Comparison of ENCODE assay signal across 9 mouse cellular contexts in the genomic region with DNA sequence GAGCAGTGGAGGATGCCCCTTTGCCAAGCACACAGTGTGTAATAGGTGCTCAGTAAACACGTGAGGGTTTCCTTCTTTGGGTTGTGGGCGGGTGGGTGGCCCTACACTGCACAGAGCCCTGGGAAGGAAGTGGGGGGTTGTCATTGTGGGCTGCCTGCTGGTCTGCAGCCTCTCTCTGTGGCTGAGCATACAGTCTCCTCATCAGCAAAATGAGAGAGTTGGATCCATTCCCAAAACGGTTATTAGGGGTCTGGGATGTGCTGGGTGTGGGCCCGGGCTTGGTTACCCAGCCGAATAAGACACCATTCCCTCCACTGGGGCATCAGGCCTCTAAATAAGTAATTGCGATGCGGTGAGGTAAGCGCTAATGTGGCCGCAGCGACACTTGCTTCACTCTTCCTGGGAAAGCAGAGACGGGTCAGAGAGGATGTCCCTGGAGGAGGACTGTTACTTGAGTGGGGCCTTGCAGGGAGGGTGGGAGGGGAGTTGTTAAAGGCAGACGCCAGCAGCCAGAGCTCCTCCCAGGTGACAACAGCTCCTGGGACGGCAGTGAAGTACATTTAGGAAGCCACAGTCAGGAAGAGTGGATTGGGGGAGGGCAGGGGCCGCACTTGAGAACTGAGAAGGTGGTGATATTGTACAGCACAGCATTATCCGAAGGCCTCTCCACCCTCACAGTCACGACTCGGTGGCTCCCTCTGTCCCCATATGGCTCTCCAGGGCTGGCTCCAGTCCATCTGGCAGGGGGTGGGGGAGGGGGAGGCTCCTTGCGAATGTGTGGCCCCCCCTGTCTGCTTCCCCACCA. TPM values are rescaled to one million over a fixed set of nuclear protein-coding genes. Genes with fewer than 3 reads are reported as not detected.
DNase-seq lines count a peak whose midpoint lies in the region; ATAC-seq and TF ChIP-seq lines count a peak whose summit lies in the region.
"Had no signal": no experiment of that assay in that cellular context is flagged by ENCODE, and none has a peak within 500 bp of the region (broad histone marks: within the 10 kb centered on the region; RNA-seq: fewer than 3 reads in every experiment).

No protein-coding gene starts in this region.

- peak overlapping the region; percentile 20; the same call in 1 of the 2 replicates for H3K27ac ChIP-seq in gastrocnemius, adult 2 months
- H3K27ac ChIP-seq in embryonic facial prominence, embryonic 14.5 days (replicated peaks; ENCODE audit: low read depth, low read length): no peak overlapping the region
- H3K27ac ChIP-seq in hindbrain, embryonic 16.5 days (ENCODE audit: low read depth, low read length): no peak overlapping the region
- H3K27ac ChIP-seq in neural tube, embryonic 12.5 days: no peak overlapping the region

- H3K4me2 ChIP-seq in embryonic facial prominence, embryonic 14.5 days (ENCODE audit: low read depth, low read length): peak overlapping the region; percentile 8
- H3K4me2 ChIP-seq in hindbrain, embryonic 16.5 days (ENCODE audit: low read length): peak overlapping the region; percentile 24; the same call in 1 of the 2 replicates
- H3K4me2 ChIP-seq in neural tube, embryonic 12.5 days (replicated peaks): peak overlapping the region; percentile 93

- ATAC-seq in embryonic facial prominence, embryonic 14.5 days (ENCODE audit: low read depth): peak; percentile 65
- ATAC-seq in hindbrain, embryonic 16.5 days: no peak; the same call in 1 of the 2 replicates
- no peak for ATAC-seq in neural tube, embryonic 12.5 days (ENCODE audit: low FRiP score, low read depth)

- no peaks in the 10 kb centered on the region for H3K27me3 ChIP-seq in embryonic facial prominence, embryonic 14.5 days (replicated peaks; ENCODE audit: control insufficient read depth, insufficient read depth, low read length)
- no peaks in the 10 kb centered on the region for H3K27me3 ChIP-seq in hindbrain, embryonic 16.5 days (replicated peaks; ENCODE audit: control insufficient read depth, insufficient read depth, low read length)
- 0 out of 2 replicates have a peak, but pooled peaks cover 8% of the 10 kb centered on the region for H3K27me3 ChIP-seq in neural tube, embryonic 12.5 days (replicated peaks)
- H3K27me3 ChIP-seq: CH12.LX had no signal

- DNase-seq in gastrocnemius, adult 2 months: peak; percentile 56
- no peak for DNase-seq in gastrocnemius, postnatal 25 days
- DNase-seq in embryonic facial prominence, embryonic 14.5 days (ENCODE audit: low spot score): peak; percentile 91
- no peak for DNase-seq in layer of hippocampus, adult 11-12 months (ENCODE audit: low spot score)
- no peak for DNase-seq in cerebellum, postnatal 36 days
- DNase-seq in frontal cortex, postnatal 25 days (ENCODE audit: low spot score in 2 of 2): no peak

- no peaks in the 10 kb centered on the region for H3K9me3 ChIP-seq in embryonic facial prominence, embryonic 14.5 days (ENCODE audit: control insufficient read depth, low read length)
- no peaks in the 10 kb centered on the region for H3K9me3 ChIP-seq in hindbrain, embryonic 16.5 days (ENCODE audit: control insufficient read depth, low read length)
- H3K9me3 ChIP-seq in neural tube, embryonic 12.5 days: no peaks in the 10 kb centered on the region

- H3K9ac ChIP-seq in embryonic facial prominence, embryonic 14.5 days (ENCODE audit: low read depth, low read length): no peak overlapping the region
- H3K9ac ChIP-seq in hindbrain, embryonic 16.5 days (ENCODE audit: low read depth, low read length): no peak overlapping the region
- H3K9ac ChIP-seq in neural tube, embryonic 12.5 days: peak overlapping the region; percentile 18; the same call in 1 of the 2 replicates

- H3K4me1 ChIP-seq in embryonic facial prominence, embryonic 14.5 days (ENCODE audit: control insufficient read depth, insufficient read depth, low read length): peaks cover 81% of the 10 kb centered on the region
- H3K4me1 ChIP-seq in hindbrain, embryonic 16.5 days (ENCODE audit: control insufficient read depth, insufficient read depth, low read depth, low read length): peaks cover 86% of the 10 kb centered on the region
- H3K4me1 ChIP-seq in neural tube, embryonic 12.5 days: peaks cover 100% of the 10 kb centered on the region

- H3K36me3 ChIP-seq in embryonic facial prominence, embryonic 14.5 days (ENCODE audit: control insufficient read depth, insufficient read depth, low read length): peaks cover 64% of the 10 kb centered on the region
- H3K36me3 ChIP-seq in hindbrain, embryonic 16.5 days (ENCODE audit: control insufficient read depth, insufficient read depth, low read length): peaks cover 3% of the 10 kb centered on the region; the same call in 1 of the 2 replicates
- peaks cover 40% of the 10 kb centered on the region for H3K36me3 ChIP-seq in neural tube, embryonic 12.5 days

- H3K4me3 ChIP-seq in gastrocnemius, adult 2 months: no peak overlapping the region
- H3K4me3 ChIP-seq in embryonic facial prominence, embryonic 14.5 days (ENCODE audit: low read depth, low read length): no peak overlapping the region
- no peak overlapping the region for H3K4me3 ChIP-seq in hindbrain, embryonic 16.5 days (ENCODE audit: low read length)
- no peak overlapping the region for H3K4me3 ChIP-seq in neural tube, embryonic 12.5 days

- WGBS in embryonic facial prominence, embryonic 14.5 days: 30% methylated on average over 18 of the region's 18 CpGs
- WGBS in hindbrain, embryonic 16.5 days: 14% methylated on average over 16 of the region's 18 CpGs
- 24% methylated on average over 18 of the region's 18 CpGs for WGBS in neural tube, embryonic 12.5 days

- no peak for TF ChIP-seq CTCF in gastrocnemius, adult 2 months (IDR thresholded peaks at IDR 0.05)

- intact Hi-C loops in gastrocnemius, adult 2 months (cut with DNase I): no loop called here

RNA-seq across cellular contexts. Expression of a gene that starts 8.3 kb away (rescaled TPM):
- total RNA-seq in gastrocnemius, adult 2 months (2021): 10 to 100 TPM in 1 of 2 experiments, 1 to 10 TPM in 1; 4.7 to 12.9 TPM
- total RNA-seq in gastrocnemius, postnatal 25 days (2021): 1 to 10 TPM; 7.9 to 10.0 TPM
- polyA plus RNA-seq in embryonic facial prominence, embryonic 14.5 days (2014; fragmentation: Nextera tagmentation; extraction: Ambion mirVana): 25.5 and 31.4 TPM in 2 replicates
- 19.5 and 23.0 TPM in 2 replicates for polyA plus RNA-seq in hindbrain, embryonic 16.5 days (2015; fragmentation: Nextera tagmentation; extraction: Ambion mirVana)
- polyA plus RNA-seq in neural tube, embryonic 12.5 days (2016; fragmentation: Nextera tagmentation; extraction: Ambion mirVana): 55.5 and 58.7 TPM in 2 replicates

Comparison
In these comparisons a context has a peak if more than half of its experiments do, and no peak if none do; other contexts are left out.
1. DNase-seq: peak in gastrocnemius, adult 2 months (single experiment) and embryonic facial prominence, embryonic 14.5 days (single experiment); none in gastrocnemius, postnatal 25 days (single experiment), layer of hippocampus, adult 11-12 months (single experiment), cerebellum, postnatal 36 days (0 of 2) and frontal cortex, postnatal 25 days (0 of 2).
2. H3K4me2 ChIP-seq: peak in every context shown above with its lines; median percentile 93 in neural tube, embryonic 12.5 days; 24 in hindbrain, embryonic 16.5 days; 8 in embryonic facial prominence, embryonic 14.5 days.